Mouse (Mus musculus) B cell, adult 67 days (primary cell): ENCODE results near the gene Ppp4r1. TPM values are rescaled to one million over a fixed set of nuclear protein-coding genes. Genes with fewer than 3 reads are reported as not detected.

Experiments
- total RNA-seq, 2 experiments: library from RNA; stranded (reverse); gene quantifications; 4 replicates each; pipeline ENCODE4 v1.2.4; 2023

Gene Ppp4r1
- total RNA-seq = 10 to 100 TPM; 93.0 to 95.8 TPM

GRCm38 (mm10) chr17:65782551-65783141, at the start of gene Ppp4r1:
Gene Ppp4r1 (plus strand): TSS chr17:65782573.

GRCm38 (mm10) chr17:65771951-65772934, 10.1 kb upstream of the Ppp4r1 start, which contains the start of gene Rab31:
Gene Rab31 (minus strand): TSS chr17:65772752.

GRCm38 (mm10) chr17:65885697-65886529, 103.5 kb downstream of the Ppp4r1 start, which contains the start of gene Ralbp1:
Gene Ralbp1 (minus strand): TSS chr17:65885798.

Other genes with a start within 250 kb of the Ppp4r1 start
- not detected for gene Tmem232, start 241.8 kb upstream of the Ppp4r1 start, total RNA-seq
- gene Vapa, start 169.0 kb upstream of the Ppp4r1 start, total RNA-seq = 10 to 100 TPM; 69.3 to 80.1 TPM
- gene Txndc2, start 140.4 kb upstream of the Ppp4r1 start, total RNA-seq = not detected
- gene Rab31, start 9.8 kb upstream of the Ppp4r1 start, total RNA-seq = 10 to 100 TPM; 19.0 to 22.0 TPM
- gene Ralbp1, start 103.2 kb downstream of the Ppp4r1 start, total RNA-seq = 10 to 100 TPM; 41.6 to 48.3 TPM
- 10 to 100 TPM; 20.4 to 27.0 TPM for gene Twsg1, start 168.7 kb downstream of the Ppp4r1 start, total RNA-seq